Mouse (Mus musculus): ENCODE data around the gene Cyp19a1.

Gene Cyp19a1

DNA sequence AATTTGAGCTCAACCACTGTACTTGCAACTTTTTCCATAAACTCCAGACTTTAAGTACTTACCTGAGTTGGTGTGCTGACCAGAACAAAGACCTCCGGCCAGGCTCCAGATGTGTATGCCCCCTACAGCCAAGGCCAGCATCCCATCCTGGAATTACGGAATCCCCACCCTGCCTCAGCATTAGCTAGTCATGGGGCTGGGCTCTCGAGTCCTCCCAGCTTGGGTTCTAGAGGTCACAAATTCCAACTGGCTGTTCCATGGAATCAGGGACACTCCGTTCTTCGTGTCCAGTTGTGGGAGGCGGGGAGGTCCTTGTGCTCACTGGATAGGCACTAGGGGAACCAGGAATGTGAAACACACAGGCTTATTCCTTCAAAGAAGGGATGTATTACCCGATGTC lies at the start of gene Cyp19a1:
Gene Cyp19a1, minus strand, starts transcription at position 101 of the 400 bp plus-strand sequence.
- no peak for DNase-seq (ENCODE audit: low spot score)

DNA sequence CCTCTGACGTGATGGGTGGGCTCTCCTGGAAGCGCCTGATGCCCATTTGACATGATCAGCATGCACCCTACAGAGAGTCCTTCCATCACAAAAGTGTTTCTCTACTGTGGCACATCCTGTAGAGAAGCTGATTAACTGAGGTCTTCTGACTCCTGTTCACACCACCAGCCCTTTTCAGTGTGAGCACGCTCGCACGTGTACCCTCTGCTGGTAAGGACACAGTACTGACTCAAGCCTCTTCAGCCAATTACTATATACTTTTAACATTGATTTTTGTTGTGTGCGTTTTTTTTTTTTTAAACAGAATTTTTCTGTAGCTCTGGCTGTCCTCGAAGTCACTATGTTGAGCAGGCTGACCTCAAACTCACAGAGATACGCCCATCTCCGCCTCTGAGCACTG lies 48.5 kb upstream of the Cyp19a1 start:
- DNase-seq (ENCODE audit: low spot score): no peak

DNA sequence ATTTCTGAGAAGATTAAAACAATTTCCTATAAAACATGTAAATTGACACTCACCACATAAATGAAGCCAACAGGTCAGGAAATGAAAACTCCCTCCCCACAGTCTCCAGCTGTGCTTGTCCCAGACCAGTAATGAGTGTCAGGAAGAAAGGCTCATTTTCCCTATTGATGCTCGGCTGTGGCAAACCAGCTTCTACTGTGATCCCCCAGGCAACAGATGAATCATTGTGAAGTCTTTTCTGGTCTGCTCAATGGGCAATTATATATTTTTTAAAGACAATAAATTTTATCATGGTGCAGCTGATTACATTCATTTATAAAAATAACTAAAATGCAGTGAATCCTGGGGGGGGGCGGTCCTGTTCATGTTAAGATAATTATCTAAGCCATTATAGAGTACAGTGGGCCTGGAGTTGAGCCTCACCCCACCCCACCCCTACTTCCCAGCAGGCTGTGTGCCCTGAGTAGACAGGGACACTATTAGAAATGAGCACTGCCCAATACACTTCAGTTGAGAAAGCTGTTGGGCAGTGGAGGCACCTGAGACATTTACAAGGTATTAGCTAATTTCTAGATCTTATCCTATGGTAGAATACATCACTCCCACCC lies 40.9 kb upstream of the Cyp19a1 start:
- DNase-seq (ENCODE audit: low spot score): no peak

DNA sequence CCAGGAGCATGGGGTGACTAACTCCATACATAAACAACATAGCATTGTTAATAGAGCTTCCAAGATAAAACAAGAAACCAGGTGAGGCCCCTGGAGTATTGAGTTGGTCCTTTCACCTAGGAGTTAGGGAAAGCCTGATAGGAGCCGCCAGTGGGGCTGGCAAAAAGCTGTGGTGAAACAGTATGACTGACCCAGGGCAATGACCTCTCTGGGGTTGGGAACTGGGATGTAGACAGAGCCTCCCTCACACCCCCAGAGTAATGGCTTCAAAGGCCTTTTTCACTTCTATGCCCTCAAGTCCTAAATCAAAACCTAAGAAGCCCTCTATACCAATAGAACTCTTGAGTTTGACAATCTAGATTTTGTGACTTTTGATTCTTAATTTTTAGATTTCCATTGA lies 40.3 kb upstream of the Cyp19a1 start:
- DNase-seq (ENCODE audit: low spot score): no peak

DNA sequence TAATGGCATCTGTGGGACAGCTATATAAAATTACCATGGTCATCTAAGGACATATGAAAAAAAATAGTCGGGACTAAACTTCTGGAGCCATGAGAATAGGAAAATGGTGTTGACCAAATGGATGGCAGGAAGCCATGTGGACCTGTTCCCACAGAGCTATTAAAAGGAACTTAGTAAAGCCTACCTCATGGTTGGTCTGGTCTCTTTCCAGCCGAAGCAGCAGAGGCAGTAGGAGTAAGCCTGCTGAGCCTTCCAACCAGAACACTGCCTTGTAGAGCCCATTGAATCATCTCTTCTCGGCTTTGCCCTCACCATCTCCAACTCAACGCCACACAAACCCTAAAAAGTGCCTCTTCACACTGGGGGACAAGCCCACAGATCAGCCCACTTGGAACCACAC lies 33.3 kb upstream of the Cyp19a1 start:
- DNase-seq (ENCODE audit: low spot score): no peak

DNA sequence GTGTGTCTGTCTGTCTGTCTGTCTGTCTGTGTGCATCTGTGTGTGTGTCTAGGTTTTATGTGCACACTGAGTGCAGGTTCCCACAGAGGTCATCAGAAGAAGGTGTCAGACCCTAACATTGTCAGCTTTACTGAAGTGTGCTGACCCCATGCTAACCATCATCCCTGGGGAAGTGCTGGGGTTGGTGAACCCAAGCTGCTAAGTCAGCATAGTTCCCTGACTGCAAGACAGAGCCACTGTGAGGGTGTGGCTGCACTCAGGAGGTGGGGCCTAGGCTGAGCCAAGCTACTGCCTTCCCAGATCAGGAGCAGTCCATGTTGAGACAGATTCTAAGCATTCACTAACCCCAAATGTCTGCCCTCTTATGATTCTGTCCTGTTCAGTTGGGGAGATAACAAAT lies 31.9 kb upstream of the Cyp19a1 start:
- no peak for DNase-seq (ENCODE audit: low spot score)

DNA sequence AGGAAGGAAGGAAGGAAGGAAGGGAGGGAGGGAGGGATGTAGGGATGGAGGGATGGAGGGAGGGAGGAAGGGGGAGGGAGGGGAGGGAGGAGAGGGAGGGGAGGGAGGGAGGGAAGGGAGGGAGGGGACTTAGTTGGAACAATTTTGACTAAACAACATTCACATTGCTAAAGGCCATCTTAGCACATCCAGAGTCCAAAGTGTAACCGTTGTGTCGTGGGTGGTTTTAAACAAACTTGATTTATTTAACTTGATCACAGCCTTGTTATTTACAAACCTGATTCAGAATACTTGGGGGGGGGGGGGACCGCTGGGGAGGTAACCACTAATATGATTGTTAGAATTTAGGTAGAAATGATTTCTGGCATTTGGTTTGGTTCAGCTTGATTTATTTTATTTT lies 31.5 kb upstream of the Cyp19a1 start:
- DNase-seq (ENCODE audit: low spot score): no peak

DNA sequence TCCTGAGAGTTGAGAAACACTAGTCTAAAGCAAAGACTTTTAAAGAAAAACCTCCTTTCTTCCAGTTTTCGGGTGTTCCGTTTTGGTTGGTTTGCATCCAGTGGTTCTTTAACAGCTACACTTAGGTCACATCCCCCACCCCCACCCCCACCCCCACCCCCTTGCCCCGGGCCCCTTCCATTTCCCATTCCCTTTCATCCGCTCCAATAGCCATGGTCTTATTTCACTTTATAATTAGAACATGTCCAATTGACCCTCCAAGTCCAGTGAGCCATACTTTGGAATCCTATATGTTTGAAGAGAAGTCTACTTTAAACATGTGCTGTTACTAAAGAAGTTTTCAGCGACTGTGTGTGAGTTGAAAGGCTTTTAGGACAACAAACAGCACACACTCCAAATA lies 19.9 kb upstream of the Cyp19a1 start:
- no peak for DNase-seq (ENCODE audit: low spot score)

DNA sequence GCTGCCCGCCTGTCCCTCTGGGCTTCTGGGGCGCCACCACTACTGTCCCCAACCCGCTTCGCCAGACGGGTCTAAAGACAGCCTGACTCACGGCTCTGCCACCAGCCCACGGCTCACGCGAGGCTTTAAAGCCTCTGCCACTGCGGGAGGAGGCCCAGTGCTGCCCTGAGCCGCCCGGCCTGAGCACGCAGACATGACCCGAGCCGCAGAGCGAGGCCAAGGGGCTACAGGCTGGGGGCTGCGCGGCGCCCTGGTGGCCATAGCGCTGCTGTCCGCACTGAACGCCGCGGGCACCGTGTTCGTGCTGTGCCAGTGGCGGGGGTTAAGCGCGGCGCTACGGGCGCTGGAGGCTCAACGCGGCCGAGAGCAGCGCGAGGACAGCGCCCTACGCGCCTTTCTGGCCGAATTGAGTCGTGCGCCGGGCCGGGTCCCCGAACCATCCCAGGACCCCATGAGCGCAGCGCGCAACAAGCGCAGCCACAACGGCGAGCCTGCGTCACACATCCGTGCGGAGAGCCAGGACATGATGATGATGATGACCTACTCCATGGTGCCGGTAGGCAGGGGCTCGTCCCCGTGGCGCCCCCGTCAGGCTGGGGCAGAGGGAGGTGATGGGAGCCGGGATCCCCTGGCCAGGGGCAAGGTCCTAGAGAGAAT lies 18.5 kb upstream of the Cyp19a1 start, which contains the start of gene Gldn:
Gene Gldn, plus strand, starts transcription at position 156 of the 657 bp plus-strand sequence.
- no peak for DNase-seq (ENCODE audit: low spot score)

DNA sequence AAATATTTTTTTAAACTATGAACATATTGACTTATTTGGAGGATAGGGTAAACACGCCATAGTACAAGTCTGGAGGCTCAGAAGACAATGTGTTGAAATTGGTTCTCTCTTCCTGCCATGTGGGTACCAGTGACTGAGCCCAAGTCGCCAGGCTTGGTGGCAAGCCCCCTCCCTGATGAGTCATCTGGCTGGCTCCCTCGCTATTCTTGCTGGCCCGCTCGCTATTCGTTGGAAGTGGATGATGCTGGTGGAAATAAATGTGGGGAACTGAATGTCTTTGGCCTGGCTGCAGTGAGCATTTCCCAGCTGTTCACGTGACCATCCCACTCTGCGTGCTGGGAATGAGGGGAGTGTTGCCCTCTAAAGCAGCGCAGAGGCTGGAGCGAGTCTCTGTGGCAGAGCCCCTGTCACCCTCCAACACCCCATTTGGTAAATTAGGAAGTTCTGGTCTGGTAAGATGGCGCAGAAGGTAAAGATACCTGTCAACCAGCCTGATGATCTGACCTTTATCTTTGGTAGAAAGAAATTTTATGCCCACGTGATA lies 11.2 kb upstream of the Cyp19a1 start:
- DNase-seq (ENCODE audit: low spot score): no peak

DNA sequence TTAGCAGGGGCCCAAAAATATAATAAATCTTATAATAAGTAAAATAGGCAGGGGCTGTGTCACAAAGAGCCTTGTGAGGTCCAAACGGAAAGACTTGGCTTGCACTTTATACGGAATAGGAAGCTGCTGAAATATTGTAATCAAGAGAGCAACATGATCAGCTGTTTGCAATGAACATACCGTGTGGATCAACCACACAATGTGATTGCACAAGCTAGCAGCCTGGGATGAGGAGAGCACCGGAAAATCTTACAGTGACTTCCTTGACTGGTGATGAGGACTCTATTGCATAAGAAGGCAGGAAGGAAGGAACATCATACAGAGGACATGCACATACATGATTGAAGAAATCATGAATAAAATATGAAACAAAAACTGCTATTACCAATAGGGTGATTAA lies 7.4 kb upstream of the Cyp19a1 start:
- no peak for DNase-seq (ENCODE audit: low spot score)

DNA sequence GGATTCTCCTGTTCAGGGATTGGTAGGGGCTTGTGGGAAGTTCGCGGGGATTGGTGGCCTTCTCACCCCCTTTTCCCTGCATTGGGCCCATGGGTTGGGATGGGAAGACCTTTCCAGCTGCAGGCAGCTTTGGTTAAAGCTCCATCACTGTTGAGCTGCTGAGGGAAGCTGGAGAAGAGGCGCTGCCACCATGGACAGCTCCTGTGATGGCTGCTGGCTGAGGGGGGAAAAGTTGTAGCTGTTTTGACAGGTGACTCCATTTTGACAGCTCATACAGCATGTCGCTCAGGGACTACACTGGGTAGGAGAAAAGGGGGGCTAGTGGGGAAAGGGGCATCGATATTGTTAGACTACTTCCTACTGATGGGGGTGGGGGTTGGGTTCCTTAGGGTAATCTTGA lies 3.0 kb upstream of the Cyp19a1 start:
- no peak for DNase-seq (ENCODE audit: low spot score)

DNA sequence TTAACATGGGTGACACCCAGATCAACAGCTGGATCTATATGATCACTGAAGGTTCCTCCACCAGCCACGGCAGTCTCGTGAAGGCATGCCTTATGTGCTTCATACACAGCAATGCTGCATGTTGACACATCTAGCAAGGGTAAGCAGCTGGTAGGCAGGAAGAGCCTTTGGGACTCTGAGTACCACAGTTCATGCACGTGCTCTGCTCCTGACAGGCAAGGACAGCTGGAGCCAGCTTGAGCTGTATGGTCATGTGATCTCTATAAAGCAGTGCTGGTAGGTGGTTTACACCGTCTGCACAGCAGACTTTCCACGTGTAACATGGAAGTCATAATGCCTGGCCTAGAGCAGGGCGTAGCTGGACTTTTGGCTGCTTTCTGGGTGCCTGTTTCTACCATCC lies 2.1 kb upstream of the Cyp19a1 start:
- no peak for DNase-seq (ENCODE audit: low spot score)

DNA sequence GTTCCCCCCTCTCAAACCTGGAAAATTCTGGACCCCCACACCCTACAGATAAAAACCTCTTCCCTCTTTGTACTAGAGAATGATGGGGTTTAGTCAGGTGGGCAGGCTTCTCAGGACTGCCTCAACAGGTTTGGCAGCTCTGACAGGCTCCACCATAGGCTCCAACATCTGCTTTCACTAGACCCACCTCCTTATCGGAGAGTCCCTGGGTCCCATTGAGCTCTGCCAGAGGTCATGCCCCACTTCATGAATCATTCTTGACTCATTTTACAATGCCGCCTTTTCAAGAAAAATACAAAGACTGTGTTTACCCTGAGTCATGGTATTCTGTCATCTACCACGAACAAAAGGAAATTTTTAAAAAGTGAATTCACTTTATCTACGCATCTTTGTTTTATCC lies 3.2 kb downstream of the Cyp19a1 start:
- DNase-seq (ENCODE audit: low spot score): no peak

DNA sequence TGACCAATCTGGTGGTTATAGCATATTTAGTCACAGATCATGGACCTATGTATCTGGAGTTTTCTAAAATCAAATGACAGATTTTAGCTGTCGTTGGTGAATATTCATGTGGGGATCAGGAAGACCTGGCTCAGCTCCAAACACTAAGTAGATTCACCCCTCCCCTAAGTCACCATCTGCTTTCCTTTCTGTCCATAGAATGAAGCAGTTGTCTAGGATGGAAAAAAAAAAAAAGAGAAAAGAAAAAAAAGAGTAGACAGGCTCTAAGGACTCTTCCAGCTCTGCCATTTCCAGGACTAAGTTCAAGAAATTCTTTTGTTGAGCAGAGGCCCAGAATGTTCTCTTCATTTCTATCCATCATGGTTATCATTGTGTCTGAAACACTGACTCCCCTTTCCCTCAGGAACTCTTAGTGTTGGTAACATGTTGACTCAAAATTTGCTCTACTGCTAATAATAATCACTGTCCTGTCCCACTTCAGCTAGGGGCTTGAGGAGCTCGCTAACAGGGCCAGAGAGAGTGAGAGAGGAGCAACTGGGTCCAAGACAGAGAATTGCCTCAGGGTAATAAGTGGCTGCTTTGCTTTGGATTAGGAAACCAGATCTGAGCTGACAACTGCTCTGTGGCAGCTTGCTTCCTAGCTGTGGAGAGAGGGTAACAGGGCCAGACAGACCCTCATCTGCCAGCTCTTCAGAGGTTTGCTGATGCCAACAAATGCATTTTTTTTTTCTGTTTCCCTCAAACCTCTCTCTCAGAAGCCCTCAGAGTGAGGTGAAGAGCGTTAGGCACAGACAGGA lies 22.8 kb downstream of the Cyp19a1 start:
- no peak for DNase-seq (ENCODE audit: low spot score)

DNA sequence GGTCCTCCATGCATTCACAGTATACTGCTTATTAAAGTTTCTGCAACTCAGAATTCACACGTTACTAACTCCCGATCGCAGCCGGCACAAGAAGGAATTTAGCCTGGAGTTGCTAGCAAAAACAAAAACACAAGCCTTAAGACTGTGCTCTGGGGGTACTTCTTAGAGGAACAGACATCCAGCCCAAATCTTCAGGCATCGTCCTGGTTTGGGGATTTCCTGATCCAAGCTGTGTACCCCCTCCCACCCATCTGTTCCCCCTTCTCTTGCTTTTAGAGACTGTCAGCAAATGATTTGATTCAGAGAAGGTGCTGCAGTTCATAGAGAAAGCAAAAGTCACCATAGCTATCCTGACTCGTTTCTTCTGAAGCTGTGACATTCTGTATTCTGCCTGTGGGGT lies 40.3 kb downstream of the Cyp19a1 start:
- no peak for DNase-seq (ENCODE audit: low spot score)

DNA sequence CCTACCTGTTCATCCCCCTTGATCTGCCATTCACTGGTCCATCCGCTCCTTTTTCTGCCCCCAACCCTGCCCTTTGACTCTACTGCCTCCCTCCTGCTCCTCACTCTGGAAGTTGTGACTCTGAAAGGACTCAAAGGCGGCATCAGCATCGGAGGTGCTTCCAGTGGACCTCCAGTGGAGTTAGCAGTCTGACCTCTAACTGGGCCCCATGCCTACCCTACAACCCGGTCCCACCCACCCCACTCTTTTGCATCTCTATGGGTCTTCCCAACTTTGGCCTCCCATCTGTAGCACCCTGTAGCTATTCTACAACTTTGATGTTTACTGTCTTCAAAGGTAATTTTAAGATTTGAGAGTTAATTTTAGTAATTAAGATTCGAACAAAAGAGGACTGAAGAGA lies 51.4 kb downstream of the Cyp19a1 start:
- DNase-seq (ENCODE audit: low spot score): no peak

DNA sequence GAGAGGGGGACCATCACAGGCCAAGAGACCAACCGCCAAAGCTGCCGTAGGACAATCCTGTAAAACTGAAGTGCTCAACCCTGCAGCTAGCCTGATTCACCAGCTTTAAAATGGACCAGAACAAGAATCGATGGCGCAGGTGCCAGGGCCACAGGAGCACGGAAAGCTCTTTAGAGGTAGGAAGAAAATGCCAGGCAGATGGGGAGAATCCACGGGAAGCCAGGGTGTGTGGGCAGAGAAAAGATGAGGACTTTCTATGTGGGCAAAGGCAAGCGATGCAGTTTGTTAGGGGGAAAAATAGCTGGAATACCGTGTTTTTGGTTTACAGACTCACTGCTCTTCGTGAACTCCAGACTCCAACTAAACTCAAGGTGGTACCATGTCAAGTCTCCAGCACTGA lies 53.0 kb downstream of the Cyp19a1 start:
- DNase-seq (ENCODE audit: low spot score): no peak

DNA sequence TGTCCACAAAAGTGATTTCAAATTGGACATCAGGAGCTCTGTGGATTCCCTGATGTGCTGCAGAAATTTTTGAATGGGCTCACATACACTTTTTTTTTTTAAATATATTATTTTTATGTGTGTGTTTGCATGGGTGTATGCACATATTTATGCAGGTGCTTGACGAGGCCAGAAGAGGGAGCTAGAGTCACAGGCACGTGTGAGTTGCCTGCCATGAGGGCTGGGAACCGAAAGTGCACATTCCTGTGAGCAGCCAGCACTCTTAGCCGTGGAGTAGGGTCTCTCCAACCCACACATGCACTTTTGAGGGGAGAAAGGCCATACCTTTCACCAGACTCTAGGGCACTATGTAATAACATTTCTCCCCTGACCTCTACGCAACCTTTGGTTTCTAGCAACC lies 73.1 kb downstream of the Cyp19a1 start:
- DNase-seq (ENCODE audit: low spot score): no peak

DNA sequence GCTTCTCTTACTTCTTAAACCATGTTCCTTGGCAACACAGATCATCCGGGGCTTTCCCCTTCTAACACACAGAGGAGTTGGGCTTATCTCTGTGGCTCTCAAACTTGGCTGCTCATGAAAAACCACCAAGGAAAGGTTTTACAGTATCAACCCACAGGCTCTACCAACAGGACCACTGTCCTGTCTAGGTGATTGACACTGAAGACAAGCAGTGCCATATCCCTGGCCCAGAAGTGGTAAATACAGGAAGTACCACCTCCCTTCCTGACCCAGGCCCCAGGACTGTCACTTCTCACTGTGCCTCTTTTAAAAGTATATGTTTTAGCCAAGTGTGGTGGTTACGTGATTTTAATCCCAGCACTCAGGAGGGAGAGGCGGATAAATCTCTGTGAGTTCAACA lies 76.5 kb downstream of the Cyp19a1 start:
- no peak for DNase-seq (ENCODE audit: low spot score)

DNA sequence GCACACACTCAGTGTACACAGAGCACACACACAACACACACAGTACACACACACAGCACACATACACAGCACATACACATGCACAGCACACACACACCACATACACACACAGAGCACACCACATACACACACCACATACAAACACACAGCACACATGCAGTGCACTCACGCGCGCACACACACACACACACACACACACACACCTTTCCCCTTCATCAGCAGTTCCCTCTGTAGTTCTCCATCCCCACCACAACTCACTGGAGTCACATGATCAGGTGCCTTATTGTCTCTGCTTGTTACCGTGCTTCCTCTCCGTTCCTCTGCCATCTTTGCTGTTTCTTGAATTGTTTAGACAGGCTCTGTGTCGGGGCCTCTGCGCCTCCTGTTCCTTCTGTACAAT lies 85.4 kb downstream of the Cyp19a1 start:
- DNase-seq (ENCODE audit: low spot score): no peak

DNA sequence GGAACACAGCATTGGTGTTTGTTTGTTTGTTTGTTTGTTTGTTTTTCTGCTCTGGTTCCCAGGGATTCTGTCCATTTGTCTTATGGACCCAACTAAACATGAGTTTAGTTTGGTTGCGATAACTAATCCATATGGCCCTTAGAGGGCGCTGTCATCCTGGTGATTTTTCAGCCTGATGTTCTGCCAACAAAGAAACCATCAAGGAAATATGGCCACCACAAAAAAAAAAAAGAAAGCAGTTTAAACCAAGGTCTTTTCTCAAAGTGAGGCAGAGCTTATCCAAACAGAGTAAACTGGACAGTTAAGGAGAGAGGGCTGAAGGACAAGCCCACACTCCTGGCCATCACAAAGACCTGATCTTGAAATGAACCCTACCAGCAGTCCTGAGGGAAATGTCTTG lies 86.6 kb downstream of the Cyp19a1 start:
- DNase-seq (ENCODE audit: low spot score): peak; percentile 3

DNA sequence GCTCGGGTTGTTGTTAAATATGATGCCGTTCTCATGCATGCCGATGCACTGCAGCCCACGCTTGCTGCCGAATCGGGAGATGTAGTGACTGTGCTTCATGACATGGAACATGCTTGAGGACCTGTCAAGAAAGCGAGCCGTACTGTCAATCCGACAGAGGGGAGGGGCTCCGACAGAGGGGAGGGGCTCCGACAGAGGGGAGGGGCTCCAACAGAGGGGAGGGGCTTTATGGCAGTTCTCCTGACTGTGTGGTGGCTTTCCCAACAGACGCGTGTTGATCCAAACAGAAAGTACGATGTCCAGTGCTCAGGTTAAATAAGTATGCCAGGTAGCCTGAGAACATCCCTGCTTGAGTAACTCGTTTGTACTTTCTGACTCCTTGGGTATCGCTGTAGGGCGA lies 87.7 kb downstream of the Cyp19a1 start:
- DNase-seq (ENCODE audit: low spot score): no peak
